Mouse (Mus musculus) left cerebral cortex, adult 11 months (tissue): ENCODE measurements around the gene D630045J12Rik.

Source experiments
- DNase-seq: peaks from one replicate; pipeline ENCODE4 v3.0.0; 2022; ENCODE audit warnings: low spot score

Gene D630045J12Rik

DNA sequence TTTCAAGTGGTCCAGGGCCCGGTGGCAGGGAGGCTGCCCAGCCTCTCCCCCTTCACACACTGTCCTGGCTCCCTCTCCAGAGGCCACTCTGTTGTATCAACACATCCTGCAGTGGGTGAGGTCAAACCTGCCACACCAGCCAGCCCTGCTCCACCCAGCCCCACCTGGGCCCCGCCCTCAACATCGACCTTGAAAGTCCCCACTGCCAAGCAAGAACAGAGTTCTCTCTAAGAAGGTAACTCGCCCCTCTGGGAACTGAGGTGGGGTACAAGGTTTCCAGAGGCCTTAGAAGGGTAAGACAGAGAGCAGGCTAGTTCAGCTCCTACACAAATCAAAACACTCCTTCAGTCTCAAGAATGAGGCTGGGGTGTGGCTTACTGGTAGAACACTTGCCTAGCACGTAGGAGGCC lies 156.8 kb downstream of the D630045J12Rik start:
- no peak for DNase-seq

DNA sequence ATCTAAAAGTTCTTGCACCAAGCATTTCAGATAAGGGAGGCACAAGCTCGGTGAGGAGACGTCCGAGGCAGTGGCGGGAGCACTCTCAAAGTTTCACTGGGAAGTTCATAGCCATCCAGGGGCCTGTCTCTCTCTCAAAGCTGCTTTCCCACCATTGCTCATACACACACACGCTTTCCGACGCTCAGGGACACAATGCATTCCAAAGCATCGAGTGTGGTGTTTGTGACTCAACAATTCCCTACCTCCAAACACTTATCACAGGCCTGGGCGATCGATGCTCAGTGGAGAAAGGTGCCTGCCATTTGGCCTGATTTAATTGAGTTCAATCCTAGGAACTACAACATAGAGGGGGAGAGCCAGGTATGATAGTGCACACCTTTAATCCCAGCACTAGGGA lies 159.1 kb downstream of the D630045J12Rik start:
- no peak for DNase-seq

- DNase-seq: no peak
These were observed 161.3 kb downstream of the D630045J12Rik start for GRCm38 (mm10) chr6:38092539-38092938.

- no peak for DNase-seq
These were observed 166.4 kb downstream of the D630045J12Rik start for GRCm38 (mm10) chr6:38087242-38088026.

- DNase-seq: no peak
These were observed 170.6 kb downstream of the D630045J12Rik start for GRCm38 (mm10) chr6:38083204-38083603.

- no peak for DNase-seq
These were observed 172.0 kb downstream of the D630045J12Rik start for GRCm38 (mm10) chr6:38081727-38082341.

DNA sequence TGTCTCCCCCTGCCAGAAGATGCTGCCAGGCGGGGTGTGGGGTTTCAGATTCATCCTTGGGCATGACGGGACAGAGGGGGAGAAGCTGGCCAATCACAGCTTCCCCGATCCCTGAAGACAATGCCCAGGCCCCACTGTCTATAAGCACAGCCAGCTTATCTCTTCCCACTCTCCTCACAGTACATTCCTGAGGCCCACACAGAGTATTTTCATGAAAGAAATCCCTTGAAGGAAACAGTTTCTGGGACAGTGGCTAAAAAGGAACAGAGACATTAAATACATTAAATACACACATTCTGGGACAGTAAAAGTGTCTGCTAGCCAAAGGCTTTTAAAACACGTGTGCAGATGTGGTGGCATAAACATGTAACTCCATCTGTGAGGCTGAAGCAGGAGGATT lies 173.4 kb downstream of the D630045J12Rik start:
- DNase-seq: no peak

DNA sequence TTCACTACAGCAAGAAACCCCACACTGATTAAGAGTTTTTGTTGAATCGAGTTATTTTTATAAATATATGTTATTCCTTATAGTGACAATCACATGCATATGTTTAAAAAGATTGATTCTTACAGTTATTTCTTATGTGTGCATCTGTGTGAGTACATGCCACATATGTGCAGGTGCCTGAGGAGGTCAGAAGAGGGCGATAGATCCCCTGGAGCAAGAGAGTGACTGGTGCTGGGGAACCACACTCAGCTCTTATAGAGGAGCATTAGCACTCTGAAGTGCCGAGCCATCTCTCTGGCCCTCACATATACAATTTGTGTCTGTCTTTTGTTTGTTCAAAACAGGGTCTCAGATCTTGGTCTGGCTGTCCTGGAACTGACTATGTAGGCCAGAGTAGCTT lies 180.2 kb downstream of the D630045J12Rik start:
- DNase-seq: no peak
